Mouse (Mus musculus): ENCODE results near the gene Nlrp10.

Nlrp10 gene

GRCm38 (mm10) chr7:108884906-108885305 lies 45.1 kb downstream of the Nlrp10 start, which contains the start of gene Olfr518:
Gene Olfr518 (minus strand): TSS chr7:108885006.
- no peak for DNase-seq

DNA sequence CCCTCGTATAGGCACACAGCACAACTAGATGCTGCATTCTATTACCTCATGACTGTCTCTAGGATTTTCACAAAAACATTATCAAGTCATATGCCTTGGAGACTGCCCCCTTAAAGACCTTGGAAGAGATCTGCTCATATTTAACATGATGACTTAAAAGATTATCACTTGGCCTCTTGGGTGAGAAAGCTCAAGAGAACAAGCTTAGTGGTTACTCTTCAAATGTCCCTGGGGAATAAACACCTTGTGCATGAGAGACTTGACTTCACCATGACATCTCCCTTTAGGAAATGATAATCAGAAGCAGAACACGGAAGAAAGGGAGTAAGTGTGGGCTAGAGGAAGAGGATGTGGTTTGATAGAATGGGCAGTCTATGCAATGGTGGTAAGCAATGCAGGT lies 57.7 kb downstream of the Nlrp10 start, which contains the start of gene Olfr517:
Gene Olfr517, minus strand, starts transcription at position 101 of the 400 bp plus-strand sequence.
- no peak for DNase-seq
